Mouse (Mus musculus) bone marrow macrophage, adult 2 months (primary cell): ENCODE data around the gene Ndufa4.

Source experiments
- CTCF ChIP-seq: IDR thresholded peaks from 2 replicates; pipeline ENCODE4 v1.5.1; 2012; ENCODE audit warnings: low read depth, mild to moderate bottlenecking, low read length, moderate library complexity
- POLR2A ChIP-seq: IDR thresholded peaks from 2 replicates; pipeline ENCODE4 v1.6.1; 2012; ENCODE audit warnings: mild to moderate bottlenecking, low read depth, low read length, borderline replicate concordance

- no peak for TF ChIP-seq POLR2A
- TF ChIP-seq CTCF: no peak
These were observed 34.8 kb upstream of the Ndufa4 start for GRCm38 (mm10) chr6:11942089-11942488.
